ENCODE assay signal across 8 mouse cellular contexts in genomic region chr10:89732001-89732794, GRCm38 (mm10). TPM values are rescaled to one million over a fixed set of nuclear protein-coding genes. Genes with fewer than 3 reads are reported as not detected.
DNase-seq lines count a peak whose midpoint lies in the region; ATAC-seq lines count a peak whose summit lies in the region.

Gene Actr6, minus strand, starts transcription at chr10:89732295.

- no peaks in the 10 kb centered on the region for H3K9me3 ChIP-seq in heart, embryonic 13.5 days
- H3K9me3 ChIP-seq in liver, embryonic 12.5 days (replicated peaks): no peaks in the 10 kb centered on the region
- H3K9me3 ChIP-seq in stomach, embryonic 15.5 days: no peaks in the 10 kb centered on the region

- DNase-seq in CD4-positive helper T cell, adult 2 months (ENCODE audit: low read depth, low spot score): peak; percentile 95
- DNase-seq in brain, embryonic 18.5 days (ENCODE audit: low read depth, low spot score): peak; percentile 87
- peak; percentile 96 for DNase-seq in kidney, postnatal 10 days
- peak; percentile 89 to 92 for DNase-seq in natural killer cell, adult 2 months (ENCODE audit: low spot score in 2 of 2)

- WGBS in heart, embryonic 13.5 days: under 1% methylated on average over 49 of the region's 49 CpGs
- under 1% methylated on average over 49 of the region's 49 CpGs for WGBS in liver, embryonic 12.5 days (ENCODE audit: insufficient replicate concordance)
- 1% methylated on average over 49 of the region's 49 CpGs for WGBS in stomach, embryonic 15.5 days

- no peaks in the 10 kb centered on the region for H3K27me3 ChIP-seq in heart, embryonic 13.5 days (replicated peaks)
- no peaks in the 10 kb centered on the region; the same call in 1 of the 2 replicates for H3K27me3 ChIP-seq in liver, embryonic 12.5 days (replicated peaks)
- H3K27me3 ChIP-seq in stomach, embryonic 15.5 days (replicated peaks): no peaks in the 10 kb centered on the region

- peaks cover 6% of the 10 kb centered on the region for H3K36me3 ChIP-seq in heart, embryonic 13.5 days
- H3K36me3 ChIP-seq in liver, embryonic 12.5 days: peaks cover 8% of the 10 kb centered on the region
- no peaks in the 10 kb centered on the region for H3K36me3 ChIP-seq in stomach, embryonic 15.5 days

- H3K4me3 ChIP-seq in heart, embryonic 13.5 days: peak within 1 kb of the TSS; percentile 70
- peak within 1 kb of the TSS; percentile 79 for H3K4me3 ChIP-seq in liver, embryonic 12.5 days
- H3K4me3 ChIP-seq in stomach, embryonic 15.5 days (replicated peaks): peak within 1 kb of the TSS; percentile 60

- H3K9ac ChIP-seq in heart, embryonic 13.5 days: peak within 1 kb of the TSS; percentile 82
- H3K9ac ChIP-seq in liver, embryonic 12.5 days: peak within 1 kb of the TSS; percentile 72
- H3K9ac ChIP-seq in stomach, embryonic 15.5 days: peak within 1 kb of the TSS; percentile 33; the same call in 1 of the 2 replicates

- 0 out of 2 replicates have a peak within 1 kb of the TSS, but pooled peaks have one; percentile 20 for H3K27ac ChIP-seq in heart, embryonic 13.5 days (replicated peaks)
- peak within 1 kb of the TSS; percentile 58 for H3K27ac ChIP-seq in liver, embryonic 12.5 days
- peak within 1 kb of the TSS; percentile 16; the same call in 1 of the 2 replicates for H3K27ac ChIP-seq in stomach, embryonic 15.5 days

- peaks cover 18% of the 10 kb centered on the region for H3K4me1 ChIP-seq in heart, embryonic 13.5 days
- peaks cover 25% of the 10 kb centered on the region for H3K4me1 ChIP-seq in liver, embryonic 12.5 days
- 0 out of 2 replicates have a peak, but pooled peaks cover 5% of the 10 kb centered on the region for H3K4me1 ChIP-seq in stomach, embryonic 15.5 days

- H3K4me2 ChIP-seq in heart, embryonic 13.5 days: peak within 1 kb of the TSS; percentile 84
- peak within 1 kb of the TSS; percentile 81 for H3K4me2 ChIP-seq in liver, embryonic 12.5 days
- peak within 1 kb of the TSS; percentile 71 for H3K4me2 ChIP-seq in stomach, embryonic 15.5 days

- ATAC-seq in erythroid progenitor cell, adult 5-6 weeks (replicated peaks; ENCODE audit: low FRiP score, poor library complexity, severe bottlenecking): peak; percentile 100
- ATAC-seq in heart, embryonic 13.5 days (ENCODE audit: extremely low read depth, insufficient number of reproducible peaks, low FRiP score, low TSS enrichment): peak; percentile 87
- peak; percentile 99 for ATAC-seq in liver, embryonic 12.5 days
- peak; percentile 97 for ATAC-seq in stomach, embryonic 15.5 days (ENCODE audit: insufficient read depth, low FRiP score, low read depth)

RNA-seq across cellular contexts. Expression of gene Actr6, which starts in this region (rescaled TPM):
- 4.7 and 16.8 TPM in 2 replicates for total RNA-seq in erythroid progenitor cell, adult 5-6 weeks (2015; ENCODE audit: low replicate concordance)
- total RNA-seq in erythroid progenitor cell, adult 5-6 weeks (2017; ENCODE audit: low replicate concordance): 6.7 and 20.0 TPM in 2 replicates
- 21.5 and 25.4 TPM in 2 replicates for polyA plus RNA-seq in heart, embryonic 13.5 days (2015; fragmentation: Nextera tagmentation; extraction: Ambion mirVana)
- polyA plus RNA-seq in liver, embryonic 12.5 days (2016; fragmentation: Nextera tagmentation; extraction: Ambion mirVana): 19.1 and 21.5 TPM in 2 replicates
- polyA plus RNA-seq in stomach, embryonic 15.5 days (2015; fragmentation: Nextera tagmentation; extraction: Ambion mirVana): 26.5 and 28.3 TPM in 2 replicates

Comparison
In these comparisons a context has a peak if more than half of its experiments do, and no peak if none do; other contexts are left out.
1. Peak in every context shown above with its lines: DNase-seq, ATAC-seq, H3K4me3 ChIP-seq and H3K27ac ChIP-seq.